Mouse (Mus musculus) stomach, embryonic 14.5 days (tissue): Measurements from ENCODE around the gene Gm20388. TPM values are rescaled to one million over a fixed set of nuclear protein-coding genes. Genes with fewer than 3 reads are reported as not detected.

Experiments used
- ATAC-seq: fragments of 200-750 bp; cut with Nextera tagmentation; 2 replicates; pipeline ENCODE4 v1.8.0; 2017; ENCODE audit warnings: low read depth, moderate TSS enrichment; ENCODE audit not compliant: insufficient number of reproducible peaks, insufficient read depth, low FRiP score
- H3K27ac ChIP-seq: fragments of 300-500 bp; sonication (generic); 2 replicates; pipeline ENCODE4 v1.5.1; 2014; ENCODE audit warnings: mild to moderate bottlenecking, low read length, moderate library complexity, mixed read lengths
- H3K27me3 ChIP-seq: fragments of 300-500 bp; sonication (generic); 2 replicates; pipeline ENCODE4 v1.6.1; 2014; ENCODE audit warnings: low read length, control low read depth, mixed read lengths; ENCODE audit not compliant: control insufficient read depth, insufficient read depth
- H3K36me3 ChIP-seq: fragments of 300-500 bp; sonication (generic); 2 replicates; pipeline ENCODE4 v1.6.1; 2014; ENCODE audit warnings: mild to moderate bottlenecking, control low read depth, low read length, moderate library complexity, mixed read lengths; ENCODE audit not compliant: control insufficient read depth, insufficient read depth
- H3K4me1 ChIP-seq: fragments of 300-500 bp; sonication (generic); 2 replicates; pipeline ENCODE4 v1.6.1; 2014; ENCODE audit warnings: low read length, control low read depth, mixed read lengths; ENCODE audit not compliant: control insufficient read depth, insufficient read depth
- H3K4me2 ChIP-seq: fragments of 300-500 bp; sonication (generic); replicated peaks from 2 replicates; pipeline ENCODE4 v1.6.1; 2014; ENCODE audit warnings: low read depth, low read length, control low read depth
- H3K4me3 ChIP-seq: fragments of 300-500 bp; sonication (generic); 2 replicates; pipeline ENCODE4 v1.5.1; 2014; ENCODE audit warnings: low read depth, low read length, control low read depth
- H3K9ac ChIP-seq: fragments of 300-500 bp; sonication (generic); replicated peaks from 2 replicates; pipeline ENCODE4 v1.6.1; 2014; ENCODE audit warnings: low read depth, mild to moderate bottlenecking, control low read depth, low read length, moderate library complexity, mixed read lengths
- H3K9me3 ChIP-seq: fragments of 300-500 bp; sonication (generic); 2 replicates; pipeline ENCODE4 v1.6.1; 2016; ENCODE audit warnings: low read depth, low read length, control low read depth; ENCODE audit not compliant: control insufficient read depth
- WGBS: fragments of 180-500 bp; shearing (Covaris S2); extraction: QIAGEN DNeasy Blood & Tissue Kit; methylation state at CpG from one replicate; pipeline ENCODE4 v1.1.7; 2014; 5-methylcytosine and 5-hydroxymethylcytosine counted together
- polyA plus RNA-seq: library from polyadenylated mRNA; unstranded; fragments of >200 nt; fragmentation: Nextera tagmentation; extraction: Ambion mirVana; gene quantifications from 2 replicates; pipeline ENCODE4 v1.2.1, GENCODE M21; 2014

Gene Gm20388
- polyA plus RNA-seq, 1 experiment from 2014 or later: 11.4 TPM

DNA sequence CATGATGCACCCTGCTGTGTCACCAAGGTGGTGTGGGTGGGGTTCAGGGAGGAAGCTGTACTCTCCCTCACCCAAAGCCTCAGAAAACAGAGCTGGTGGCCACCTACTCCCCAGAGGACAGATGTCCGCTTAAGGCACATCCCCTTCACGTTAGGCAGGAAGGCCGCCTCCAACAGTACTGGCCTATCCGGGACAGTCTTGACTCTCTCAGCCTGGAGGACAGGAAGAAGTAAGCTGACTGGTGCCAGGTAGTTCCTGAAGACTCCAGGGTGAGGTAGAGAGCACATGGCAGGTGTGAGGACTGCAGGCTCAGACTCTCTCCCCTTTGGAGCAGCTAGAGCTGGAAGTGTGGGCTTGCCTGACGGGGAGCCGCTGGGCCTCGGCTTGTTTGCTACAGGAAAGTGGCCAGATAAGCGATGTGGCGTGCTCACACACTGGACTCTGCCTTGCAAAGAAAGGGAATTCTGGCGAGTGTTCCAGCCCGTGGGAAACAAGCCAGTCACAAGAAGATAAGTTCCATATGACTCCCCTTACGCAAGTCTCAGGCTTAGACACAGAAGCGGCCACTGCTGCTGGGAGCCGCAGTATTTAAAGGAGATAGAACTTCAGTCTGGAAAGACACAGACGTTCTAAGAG, 3791.4 kb downstream of the Gm20388 start:
- peak; percentile 65; the same call in 1 of the 2 replicates for ATAC-seq
- H3K9me3 ChIP-seq: no peaks in the 10 kb centered on the region
- peak overlapping the region; percentile 84; the same call in 1 of the 2 replicates for H3K27ac ChIP-seq
- WGBS: 44% methylated on average over 15 of the region's 15 CpGs
- no peak overlapping the region for H3K9ac ChIP-seq
- H3K4me3 ChIP-seq: no peak overlapping the region
- H3K4me1 ChIP-seq: peaks cover 25% of the 10 kb centered on the region
- no peaks in the 10 kb centered on the region for H3K27me3 ChIP-seq
- H3K4me2 ChIP-seq: no peak overlapping the region
- H3K36me3 ChIP-seq: no peaks in the 10 kb centered on the region

DNA sequence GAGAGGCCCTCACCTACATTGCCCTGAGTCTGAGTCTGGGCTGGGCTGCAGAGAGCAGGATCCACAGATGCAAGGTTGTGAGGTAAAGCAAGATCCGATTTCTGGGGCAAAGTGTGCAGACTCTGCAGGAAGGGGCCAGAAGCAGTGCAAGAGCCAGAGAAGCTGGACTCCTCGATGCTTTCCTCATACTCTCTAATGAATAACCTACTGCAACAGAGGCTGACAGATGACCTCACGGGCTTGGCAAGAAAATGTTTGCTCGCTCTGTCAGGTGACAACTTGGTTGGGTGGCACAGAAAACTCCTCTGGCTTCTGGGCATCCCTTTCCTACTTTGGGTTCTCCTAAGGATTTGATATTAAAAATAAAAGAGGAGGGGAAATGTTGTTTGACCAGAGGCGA, 3794.7 kb downstream of the Gm20388 start:
- H3K9me3 ChIP-seq: no peaks in the 10 kb centered on the region
- H3K27me3 ChIP-seq: no peaks in the 10 kb centered on the region
- peaks cover 21% of the 10 kb centered on the region for H3K4me1 ChIP-seq
- no peak overlapping the region for H3K9ac ChIP-seq
- no peaks in the 10 kb centered on the region for H3K36me3 ChIP-seq
- H3K4me2 ChIP-seq: no peak overlapping the region
- no peak overlapping the region for H3K4me3 ChIP-seq
- ATAC-seq: no peak
- H3K27ac ChIP-seq: no peak overlapping the region
- 62% methylated on average over 5 of the region's 5 CpGs for WGBS

DNA sequence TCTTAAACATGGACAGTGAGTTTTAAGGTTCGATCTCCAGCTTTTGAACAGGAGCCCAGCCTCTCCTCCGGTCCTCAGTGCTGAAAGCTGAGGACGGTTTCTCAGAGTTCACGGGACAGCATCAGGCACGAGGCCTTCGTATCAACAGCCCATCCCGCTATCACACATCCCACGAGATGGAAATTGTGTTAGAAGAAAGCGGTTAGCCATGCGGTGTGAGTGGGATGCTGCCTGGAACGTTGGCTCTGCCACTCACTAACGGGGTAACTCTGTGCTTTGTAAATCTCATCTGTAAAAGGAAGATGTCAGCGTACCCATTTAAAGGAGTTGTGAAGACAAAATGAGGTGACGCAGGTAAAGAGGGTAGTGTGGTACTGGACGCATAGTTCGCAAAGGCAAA, 3796.5 kb downstream of the Gm20388 start:
- Histone ChIP-seq H3K27me3 (no peaks in the 10 kb centered on the region), H3K4me2 (no peak overlapping the region), H3K4me3 (no peak overlapping the region), H3K36me3 (no peaks in the 10 kb centered on the region), H3K27ac (no peak overlapping the region), H3K9ac (no peak overlapping the region), H3K9me3 (no peaks in the 10 kb centered on the region), H3K4me1 (peaks cover 15% of the 10 kb centered on the region)
- 87% methylated on average over 16 of the region's 16 CpGs for WGBS
- no peak for ATAC-seq

GRCm38 (mm10) chr8:123708729-123709128, 3798.1 kb downstream of the Gm20388 start:
- H3K4me2 ChIP-seq: no peak overlapping the region
- 56% methylated on average over 8 of the region's 8 CpGs for WGBS
- H3K27me3 ChIP-seq: no peaks in the 10 kb centered on the region
- peaks cover 10% of the 10 kb centered on the region; the same call in 1 of the 2 replicates for H3K4me1 ChIP-seq
- no peak for ATAC-seq
- H3K36me3 ChIP-seq: no peaks in the 10 kb centered on the region
- no peaks in the 10 kb centered on the region for H3K9me3 ChIP-seq
- no peak overlapping the region for H3K27ac ChIP-seq
- no peak overlapping the region for H3K9ac ChIP-seq
- H3K4me3 ChIP-seq: no peak overlapping the region

- Histone ChIP-seq H3K9ac (no peak overlapping the region), H3K27ac (no peak overlapping the region), H3K4me3 (no peak overlapping the region), H3K9me3 (no peaks in the 10 kb centered on the region), H3K4me2 (no peak overlapping the region), H3K4me1 (peaks cover 9% of the 10 kb centered on the region; the same call in 1 of the 2 replicates), H3K27me3 (no peaks in the 10 kb centered on the region), H3K36me3 (no peaks in the 10 kb centered on the region)
- 71% methylated on average over 5 of the region's 5 CpGs for WGBS
- peak; percentile 65; the same call in 1 of the 2 replicates for ATAC-seq
Measured at GRCm38 (mm10) chr8:123710335-123710734, 3799.7 kb downstream of the Gm20388 start.

DNA sequence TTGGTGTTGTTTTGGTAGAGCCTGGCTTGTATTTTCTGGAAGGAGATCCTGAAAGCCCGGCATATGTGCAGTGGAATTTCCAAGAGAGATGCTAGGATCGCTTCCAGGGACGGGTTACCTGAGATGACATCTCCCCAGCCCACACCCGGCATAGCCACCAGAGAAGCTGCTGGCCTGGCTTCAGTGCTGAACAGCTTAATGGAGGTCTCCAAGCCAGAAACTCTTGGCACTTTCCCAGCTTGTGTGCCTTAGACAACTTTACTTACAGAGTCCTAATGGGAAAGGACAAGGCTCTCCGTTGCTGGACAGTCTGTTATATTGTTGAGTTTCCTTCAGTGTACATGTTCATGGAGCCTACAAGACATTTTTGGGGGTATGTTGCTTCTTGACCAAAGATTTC, 3803.8 kb downstream of the Gm20388 start:
- no peak overlapping the region for H3K4me2 ChIP-seq
- no peak for ATAC-seq
- H3K4me1 ChIP-seq: peaks cover 20% of the 10 kb centered on the region
- H3K27ac ChIP-seq: no peak overlapping the region
- H3K36me3 ChIP-seq: no peaks in the 10 kb centered on the region
- H3K27me3 ChIP-seq: no peaks in the 10 kb centered on the region
- H3K9me3 ChIP-seq: no peaks in the 10 kb centered on the region
- H3K4me3 ChIP-seq: no peak overlapping the region
- no peak overlapping the region for H3K9ac ChIP-seq
- 96% methylated on average over 5 of the region's 5 CpGs for WGBS

DNA sequence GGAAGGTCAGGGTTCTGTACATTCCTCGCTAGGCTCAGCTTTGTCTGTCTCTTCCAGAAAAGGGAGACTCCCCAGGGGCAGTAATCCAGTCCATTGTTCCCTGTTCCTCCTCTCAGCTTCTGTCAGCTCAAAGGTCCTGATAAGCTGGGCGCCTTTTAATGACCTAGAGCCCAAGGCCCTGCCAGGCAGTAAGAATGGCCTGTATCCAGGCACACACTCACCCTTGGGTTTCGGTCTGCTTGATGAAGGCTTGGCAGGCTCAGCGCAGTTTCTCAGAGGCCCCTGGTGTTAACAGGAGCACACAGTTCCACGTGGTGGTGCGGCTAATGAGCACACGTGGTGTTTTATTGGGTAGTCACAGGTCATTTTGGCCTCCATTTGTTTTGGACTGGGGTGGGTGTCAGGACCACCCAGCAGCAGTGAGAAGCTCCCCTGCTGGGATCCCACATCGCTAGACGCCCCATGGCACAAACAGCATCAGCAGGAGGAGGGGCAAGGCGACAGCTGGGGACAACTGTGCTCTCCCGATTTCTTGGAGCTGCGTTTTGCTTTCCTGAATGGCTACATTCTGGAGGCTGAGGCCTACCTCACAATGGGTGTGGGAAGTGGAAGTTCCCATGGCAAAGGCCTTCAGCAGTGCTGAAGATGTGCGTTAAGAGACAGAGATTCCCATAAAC, 3805.4 kb downstream of the Gm20388 start:
- Histone ChIP-seq H3K36me3 (no peaks in the 10 kb centered on the region), H3K9me3 (no peaks in the 10 kb centered on the region), H3K27me3 (no peaks in the 10 kb centered on the region), H3K27ac (peak overlapping the region; percentile 29; the same call in 1 of the 2 replicates), H3K9ac (no peak overlapping the region), H3K4me1 (peaks cover 29% of the 10 kb centered on the region), H3K4me2 (no peak overlapping the region), H3K4me3 (no peak overlapping the region)
- no peak for ATAC-seq
- WGBS: 46% methylated on average over 13 of the region's 13 CpGs

- Histone ChIP-seq H3K9me3 (no peaks in the 10 kb centered on the region), H3K27ac (no peak overlapping the region), H3K36me3 (no peaks in the 10 kb centered on the region), H3K9ac (no peak overlapping the region), H3K27me3 (no peaks in the 10 kb centered on the region), H3K4me1 (peaks cover 32% of the 10 kb centered on the region), H3K4me2 (no peak overlapping the region), H3K4me3 (no peak overlapping the region)
- WGBS: 54% methylated on average over 2 of the region's 2 CpGs
- no peak for ATAC-seq
Measured at GRCm38 (mm10) chr8:123717104-123717503, 3806.5 kb downstream of the Gm20388 start.
